Mouse (Mus musculus) lung, adult 2 months (tissue): ENCODE data around the gene Meis2. TPM values are rescaled to one million over a fixed set of nuclear protein-coding genes. Genes with fewer than 3 reads are reported as not detected.

Source experiments
- DNase-seq: peaks from one replicate; pipeline ENCODE4 v3.0.0; 2022
- H3K4me1 ChIP-seq: fragments of 200-500 bp; 2 replicates; pipeline ENCODE4 v1.6.1; 2011; ENCODE audit warnings: low read length; ENCODE audit not compliant: control insufficient read depth, insufficient read depth
- H3K4me3 ChIP-seq: fragments of 200-500 bp; replicated peaks from 2 replicates; pipeline ENCODE3; 2011; ENCODE audit warnings: low read depth, mild to moderate bottlenecking, control low read depth, low read length; ENCODE audit errors: extremely low read depth
- CTCF ChIP-seq: fragments of 200-500 bp; IDR thresholded peaks from 2 replicates; pipeline ENCODE4 v1.5.1; 2011; ENCODE audit warnings: mild to moderate bottlenecking, low read length, control low read depth; ENCODE audit not compliant: insufficient read depth
- POLR2A ChIP-seq: fragments of 200-500 bp; IDR thresholded peaks from 2 replicates; pipeline ENCODE4 v1.6.1; 2011; ENCODE audit warnings: low read depth, mild to moderate bottlenecking, control low read depth, low read length, borderline replicate concordance; ENCODE audit errors: extremely low read depth
- whole genome bisulfite sequencing: fragments of 180-500 bp; shearing (Covaris S2); methylation state at CpG from one replicate; pipeline ENCODE4 v1.1.7; 2018; 5-methylcytosine and 5-hydroxymethylcytosine counted together
- polyA plus RNA-seq: library from polyadenylated mRNA; depleted of rRNA; stranded (reverse); fragments of >200 nt; gene quantifications from 2 replicates; pipeline ENCODE4 v1.2.3, GENCODE M21; 2012

Gene Meis2
- polyA plus RNA-seq, 1 experiment = 22.6 TPM

DNA sequence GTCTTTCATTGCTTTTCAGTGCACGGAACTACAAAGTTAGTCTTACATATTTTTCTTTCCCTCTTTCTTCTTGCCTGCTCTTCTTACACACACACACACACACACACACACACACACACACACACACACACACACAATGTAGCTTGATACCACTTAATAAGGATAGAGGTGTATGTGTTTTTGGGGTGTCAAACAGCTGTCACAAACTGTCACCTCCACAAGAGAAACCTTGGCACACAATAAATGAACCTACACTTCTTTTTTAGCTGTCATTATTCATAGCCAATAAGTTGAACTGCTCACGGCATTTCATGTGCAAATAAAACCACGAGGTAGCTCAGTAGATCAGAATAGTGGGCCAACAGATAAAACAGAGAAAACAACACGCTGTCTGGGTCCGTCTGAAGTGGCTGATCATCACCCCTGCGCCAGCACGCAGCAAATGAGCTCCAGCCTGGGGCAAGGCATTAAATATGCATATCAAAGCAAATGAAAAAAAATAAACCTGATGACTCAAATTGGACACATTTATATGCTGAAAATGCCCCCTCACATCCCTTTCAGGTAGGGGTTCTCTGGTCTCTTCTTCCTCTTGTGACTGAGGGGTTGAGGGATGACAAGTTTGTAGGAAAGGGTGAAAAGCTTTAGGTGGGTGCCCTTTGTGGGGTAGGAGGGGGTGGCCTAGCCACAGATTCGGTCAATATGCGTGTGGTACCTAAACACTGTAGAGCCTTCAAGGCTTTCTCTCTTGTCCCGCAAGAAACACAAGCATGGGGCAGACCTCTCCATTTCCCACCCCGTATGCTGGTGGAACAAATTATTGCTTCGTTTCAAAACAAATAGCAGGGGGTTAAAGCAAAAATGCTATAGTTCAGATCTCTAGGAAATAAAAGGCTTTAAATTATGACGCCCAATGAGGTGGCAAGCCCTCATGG lies 9.7 kb downstream of the Meis2 start:
- TF ChIP-seq CTCF (no peak), POLR2A (no peak)
- WGBS = 60% methylated on average over 13 of the region's 13 CpGs
- DNase-seq = no peak
- Histone ChIP-seq H3K4me3 (no peak overlapping the region), H3K4me1 (peaks cover 2% of the 10 kb centered on the region)

DNA sequence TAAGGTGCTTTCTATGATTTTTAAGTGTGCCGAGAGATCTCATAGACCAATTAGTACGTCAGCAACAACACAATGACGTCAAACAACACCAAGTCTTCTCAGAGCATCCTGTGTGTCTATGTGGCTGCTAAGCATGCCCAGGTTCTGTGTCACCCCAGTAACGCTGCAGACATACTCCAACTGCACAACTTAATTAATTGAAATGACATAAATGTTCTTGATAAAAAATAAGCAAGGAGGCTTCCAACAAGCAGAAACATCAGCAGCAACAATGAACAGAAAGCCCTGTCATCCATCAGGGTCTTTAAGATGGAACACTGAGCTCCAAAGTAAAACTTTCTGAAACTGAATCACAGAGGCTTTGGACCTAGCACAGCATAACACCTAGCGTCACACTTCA lies 11.7 kb downstream of the Meis2 start:
- WGBS = 65% methylated on average over 5 of the region's 5 CpGs

DNA sequence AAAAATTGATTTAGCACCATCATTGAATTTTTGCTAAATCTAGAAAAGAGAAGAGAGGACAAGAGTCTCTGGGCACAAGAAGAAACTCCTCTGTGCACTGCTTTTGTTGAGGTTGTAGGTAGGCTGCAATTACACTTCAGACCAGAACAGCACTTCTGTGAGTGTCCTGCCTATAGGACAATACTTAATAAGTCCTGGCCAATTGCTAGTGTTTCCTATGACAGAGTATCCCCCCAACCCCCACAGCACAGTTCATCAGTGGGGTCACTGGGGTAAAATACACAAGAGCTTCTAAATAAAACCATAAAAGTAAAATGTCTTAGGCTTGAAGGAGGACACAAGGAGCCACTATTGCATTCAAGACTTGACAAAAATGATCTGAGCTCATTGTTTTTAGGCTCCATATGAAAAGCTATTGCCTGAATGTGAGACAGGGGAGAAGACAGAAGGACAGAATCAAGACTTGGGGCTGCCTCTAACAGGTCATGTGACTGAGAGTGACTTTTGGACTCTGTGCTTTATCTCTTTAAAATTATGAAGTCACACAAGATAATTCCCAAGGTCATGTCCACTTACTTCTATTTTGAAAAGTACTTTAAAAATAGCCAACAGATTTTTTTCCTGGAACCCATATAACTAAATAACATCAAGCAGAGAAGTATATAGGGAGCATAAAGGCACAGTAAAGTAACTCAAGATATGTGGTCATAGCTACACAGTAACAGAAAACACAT lies 12.8 kb downstream of the Meis2 start:
- Histone ChIP-seq H3K4me1 (peaks cover 4% of the 10 kb centered on the region), H3K4me3 (no peak overlapping the region)
- TF ChIP-seq CTCF (no peak), POLR2A (no peak)
- no peak for DNase-seq

More for the DNA sequence above, 11.7 kb downstream of the Meis2 start:
- TF ChIP-seq CTCF = no peak
- TF ChIP-seq POLR2A = no peak
- H3K4me3 ChIP-seq = no peak overlapping the region
- H3K4me1 ChIP-seq = peaks cover 4% of the 10 kb centered on the region
- no peak for DNase-seq

DNA sequence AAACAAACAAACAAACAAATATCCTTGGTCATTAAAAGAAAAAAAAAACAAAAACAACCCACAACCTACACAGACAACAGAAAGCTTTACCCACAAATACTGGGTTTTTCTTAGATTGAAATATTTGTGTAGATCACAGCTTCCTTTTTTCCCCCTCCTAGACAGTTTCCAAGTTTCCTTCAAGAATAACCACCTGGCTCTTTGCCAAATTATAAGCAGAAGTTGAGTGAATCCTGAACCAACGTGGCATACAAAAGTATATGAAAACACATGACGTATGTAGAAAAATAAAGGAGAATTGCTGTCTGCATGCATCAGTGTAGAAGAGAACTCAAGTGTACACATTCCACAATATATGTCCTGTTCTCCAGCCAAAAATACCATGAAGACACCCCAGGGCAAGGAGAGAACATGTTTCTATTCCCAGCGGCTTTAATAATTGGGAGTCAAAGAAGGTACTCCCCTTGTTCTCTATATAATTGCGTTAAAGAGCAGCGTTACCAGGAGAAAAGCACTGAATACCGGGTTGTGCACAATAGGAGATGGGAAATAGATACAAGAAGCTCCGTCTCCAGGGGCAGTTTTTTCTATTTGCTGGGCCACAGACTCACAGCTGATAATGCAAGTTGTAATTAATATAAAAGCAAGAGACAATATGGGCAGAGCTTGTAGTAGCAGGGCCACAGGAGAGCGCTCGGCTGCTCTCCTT lies 13.6 kb downstream of the Meis2 start:
- no peak for DNase-seq
- WGBS = 61% methylated on average over 9 of the region's 9 CpGs
- Histone ChIP-seq H3K4me1 (peaks cover 4% of the 10 kb centered on the region), H3K4me3 (no peak overlapping the region)
- TF ChIP-seq POLR2A (no peak), CTCF (no peak)

DNA sequence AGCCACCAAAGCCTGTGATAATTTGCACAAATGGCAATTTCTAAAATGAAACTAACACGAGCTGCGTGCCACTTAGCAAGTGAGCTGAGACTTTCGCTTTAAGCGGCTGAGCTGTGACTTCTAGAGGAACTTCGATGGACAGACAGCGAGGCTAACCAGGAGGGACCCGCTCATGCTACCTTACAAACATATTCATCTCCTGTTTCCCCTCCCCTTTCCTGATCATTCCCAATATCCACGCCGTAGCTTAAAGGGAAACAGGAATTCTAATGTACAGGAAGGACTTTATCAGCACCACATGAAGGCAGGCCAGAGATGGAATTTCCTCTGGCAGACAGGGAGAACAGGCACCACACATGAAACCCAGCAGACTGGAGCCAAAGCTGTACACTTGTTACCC lies 15.9 kb downstream of the Meis2 start:
- peaks cover 3% of the 10 kb centered on the region for H3K4me1 ChIP-seq
- no peak for DNase-seq
- TF ChIP-seq POLR2A (no peak), CTCF (no peak)
- WGBS = 36% methylated on average over 9 of the region's 9 CpGs
- H3K4me3 ChIP-seq = peak overlapping the region; percentile 4

DNA sequence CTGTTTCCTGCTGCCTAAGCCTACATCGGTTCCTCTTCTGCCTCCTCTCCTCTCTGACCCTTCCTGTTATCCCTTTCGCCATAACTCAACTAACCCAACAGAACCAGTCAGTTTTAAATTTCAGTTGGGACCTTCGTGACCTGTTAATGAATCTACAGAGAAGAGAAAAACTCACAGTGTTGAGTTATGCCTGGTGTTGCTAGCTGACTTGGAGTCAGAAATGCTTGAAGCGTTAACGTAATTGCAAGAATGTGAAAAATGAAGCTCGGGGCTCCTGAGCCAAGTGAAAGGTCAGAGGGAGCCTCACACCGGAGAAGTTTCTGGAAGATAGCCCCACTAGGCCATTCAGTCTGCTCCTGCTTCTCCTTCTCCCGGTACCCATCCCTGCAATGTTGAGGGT lies 18.3 kb downstream of the Meis2 start:
- no peak for TF ChIP-seq CTCF
- no peak for TF ChIP-seq POLR2A
- DNase-seq = no peak
- H3K4me1 ChIP-seq = peaks cover 3% of the 10 kb centered on the region
- 51% methylated on average over 8 of the region's 8 CpGs for WGBS
- no peak overlapping the region for H3K4me3 ChIP-seq

DNA sequence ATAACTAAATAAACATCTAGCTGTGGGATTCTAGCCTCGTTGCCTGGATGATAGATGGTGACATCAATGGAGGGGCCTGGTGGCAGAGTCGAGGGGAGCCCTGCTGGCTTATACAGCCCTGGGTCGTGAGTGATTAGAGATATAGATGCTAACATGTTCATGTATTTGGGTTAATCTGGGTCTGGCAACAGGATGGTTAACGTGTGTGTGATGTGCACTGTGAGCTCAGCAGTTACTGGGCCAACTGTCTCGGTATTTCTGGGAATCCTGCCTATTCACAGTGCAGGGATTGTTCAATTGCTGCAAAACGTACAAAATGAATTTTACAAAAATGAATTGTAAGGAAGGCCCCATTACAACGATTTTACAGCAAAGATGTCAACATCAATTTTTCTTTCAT lies 20.6 kb downstream of the Meis2 start:
- 42% methylated on average over 7 of the region's 7 CpGs for WGBS
- Histone ChIP-seq H3K4me3 (no peak overlapping the region), H3K4me1 (peaks cover 3% of the 10 kb centered on the region)
- DNase-seq = no peak
- no peak for TF ChIP-seq CTCF
- no peak for TF ChIP-seq POLR2A

DNA sequence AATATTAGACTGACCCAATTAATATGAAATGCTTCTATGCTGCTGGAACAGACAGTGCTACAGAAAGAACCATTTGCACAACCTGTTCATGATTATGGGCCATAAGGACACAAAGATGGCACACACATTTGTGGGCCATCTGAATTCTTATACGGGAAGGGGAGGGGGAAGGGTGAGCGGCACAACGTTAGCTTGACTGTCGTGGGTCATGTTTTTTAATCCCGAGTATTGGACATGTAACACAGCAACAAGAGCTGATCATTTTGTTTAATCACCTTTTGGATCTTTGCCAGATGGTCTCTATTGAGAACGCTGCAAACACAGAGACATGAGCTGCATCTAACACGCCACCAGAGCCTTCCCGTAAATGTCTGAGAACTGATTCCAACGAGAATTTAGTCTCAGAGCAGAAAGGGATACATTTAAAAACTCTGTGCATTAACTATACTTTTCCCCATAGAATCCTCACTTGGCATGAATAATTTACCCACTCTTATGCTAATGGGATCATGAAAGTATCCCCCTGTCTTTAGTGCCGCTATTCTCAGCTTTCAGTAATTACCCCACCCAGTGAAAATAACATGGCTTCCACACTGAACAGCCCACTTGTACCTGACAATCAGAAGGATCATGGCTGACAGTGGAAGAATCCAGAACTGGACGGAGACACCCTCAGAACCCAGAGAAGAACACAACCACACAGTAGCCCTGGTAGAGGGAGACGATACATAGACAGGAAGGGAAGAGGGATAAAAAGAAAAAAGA lies 22.5 kb downstream of the Meis2 start:
- 87% methylated on average over 12 of the region's 12 CpGs for WGBS
- TF ChIP-seq POLR2A (no peak), CTCF (no peak)
- H3K4me3 ChIP-seq = no peak overlapping the region
- H3K4me1 ChIP-seq = no peaks in the 10 kb centered on the region
- DNase-seq = no peak

DNA sequence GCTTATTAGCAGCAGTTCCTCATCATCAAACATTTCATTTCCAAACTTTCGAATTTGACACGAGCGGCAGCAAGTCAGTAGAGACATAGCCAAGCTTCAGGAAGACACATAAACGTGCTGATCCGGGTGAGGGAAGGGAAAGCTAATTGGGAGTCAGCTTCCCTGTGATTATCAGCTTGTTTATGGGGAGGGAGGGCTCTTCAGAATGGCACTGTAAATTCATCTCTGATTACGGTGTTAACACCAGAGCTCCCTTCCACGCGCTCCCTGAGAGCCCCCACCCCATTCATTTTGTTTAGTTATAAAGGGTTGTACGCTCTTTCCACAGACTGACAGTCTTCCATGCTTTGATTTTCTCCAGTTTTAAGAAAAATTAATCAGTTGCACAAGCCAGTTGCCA lies 23.2 kb downstream of the Meis2 start:
- Histone ChIP-seq H3K4me3 (no peak overlapping the region), H3K4me1 (no peaks in the 10 kb centered on the region)
- no peak for TF ChIP-seq CTCF
- TF ChIP-seq POLR2A = no peak
- DNase-seq = no peak
- WGBS = 79% methylated on average over 9 of the region's 9 CpGs
